Mouse (Mus musculus) brain, adult 2 months (tissue): ENCODE data around the gene Tesc.

Experiments used
- DNase-seq: peaks from one replicate; pipeline ENCODE4 v3.0.0; 2011; ENCODE audit warnings: low read depth, low spot score

Gene Tesc

GRCm38 (mm10) chr5:118105536-118105935 is 78.0 kb downstream of the Tesc start:
- DNase-seq = no peak

GRCm38 (mm10) chr5:118106667-118107066 is 79.1 kb downstream of the Tesc start:
- peak; percentile 78 for DNase-seq

GRCm38 (mm10) chr5:118108124-118108793 is 80.7 kb downstream of the Tesc start:
- DNase-seq = peak; percentile 96

DNA sequence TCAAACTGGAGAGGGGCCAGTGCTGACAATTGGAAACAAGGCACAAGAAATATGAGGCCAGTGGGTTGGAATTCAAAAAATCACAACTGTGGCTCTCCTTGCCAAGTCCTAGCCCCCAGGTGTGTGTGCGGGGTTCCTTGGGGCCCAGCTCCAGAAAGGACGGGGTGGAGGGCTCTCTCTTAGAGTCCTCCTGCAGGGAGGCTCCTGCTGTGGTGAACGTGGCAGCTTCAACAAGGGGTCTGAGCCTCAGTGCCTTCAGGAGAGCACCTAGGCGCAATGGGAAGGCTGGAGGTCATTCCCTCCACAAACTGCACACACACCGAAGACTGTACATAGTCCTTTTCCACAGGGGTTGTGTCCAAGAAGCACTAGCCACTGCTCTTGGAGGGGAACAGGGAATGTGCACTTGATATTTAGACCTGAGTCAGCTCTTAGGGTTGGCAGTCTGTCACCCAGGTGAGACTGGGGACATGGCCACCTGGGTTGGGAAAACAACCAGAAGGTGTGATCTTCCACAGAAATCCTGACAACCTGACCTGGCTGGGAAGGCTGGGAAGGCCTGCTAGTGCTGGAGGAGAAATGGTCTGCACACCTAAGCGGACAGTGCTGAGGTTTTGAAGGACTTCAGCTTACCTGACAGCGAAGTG is 81.4 kb downstream of the Tesc start:
- peak; percentile 68 for DNase-seq
